Mouse (Mus musculus): ENCODE data around the gene Ino80b.

DNA sequence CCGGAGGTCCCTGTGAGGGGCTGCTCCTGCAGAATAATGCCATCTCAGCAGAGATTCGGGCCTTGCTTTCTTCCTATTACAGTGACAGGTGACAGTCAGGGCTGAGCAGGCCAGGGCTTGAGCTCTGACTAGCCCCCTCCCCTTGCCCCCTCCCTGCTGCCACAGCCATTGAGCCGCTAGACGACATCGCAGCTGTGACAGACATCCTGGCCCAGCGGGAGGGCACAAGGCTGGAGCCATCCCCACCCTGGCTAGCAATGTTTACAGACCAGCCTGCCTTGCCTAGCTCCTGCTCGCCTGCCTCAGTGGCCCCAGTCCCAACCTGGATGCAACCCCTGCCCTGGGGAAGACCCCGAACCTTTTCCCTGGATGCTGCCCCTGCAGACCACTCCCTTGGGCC, 26.5 kb upstream of the Ino80b start:
- no peak for TF ChIP-seq POLR2A (IDR thresholded peaks at IDR 0.05; ENCODE audit: low read depth, low read length)
- no peak for TF ChIP-seq CTCF (IDR thresholded peaks at IDR 0.05; ENCODE audit: extremely low read depth, insufficient read length, insufficient replicate concordance, low read depth, low read length)

All from small intestine, adult 2 months (tissue).